Mouse (Mus musculus) cerebellum, postnatal 25 days (tissue): ENCODE measurements around the gene Mybpc3.

ENCODE experiments used
- DNase-seq, 2 experiments: peaks; one replicate each; pipeline ENCODE4 v3.0.0; 2021; ENCODE audit warnings: mixed read lengths in 2 of 2

Gene Mybpc3

GRCm38 (mm10) chr2:91123521-91123920 lies 5.6 kb downstream of the Mybpc3 start:
- peak in 1 of 2 experiments; percentile 12 for DNase-seq

GRCm38 (mm10) chr2:91125101-91125500 lies 7.2 kb downstream of the Mybpc3 start:
- DNase-seq = peak; percentile 57 to 60

- DNase-seq = no peak
Observed at GRCm38 (mm10) chr2:91128761-91129160, 10.8 kb downstream of the Mybpc3 start.

- peak in 1 of 2 experiments; percentile 16 for DNase-seq
Observed at GRCm38 (mm10) chr2:91130126-91130525, 12.2 kb downstream of the Mybpc3 start.

- peak in 1 of 2 experiments; percentile 19 for DNase-seq
Observed at GRCm38 (mm10) chr2:91131251-91131650, 13.3 kb downstream of the Mybpc3 start.

- no peak for DNase-seq
Observed at GRCm38 (mm10) chr2:91132035-91132434, 14.1 kb downstream of the Mybpc3 start.

GRCm38 (mm10) chr2:91136513-91137412 lies 18.8 kb downstream of the Mybpc3 start:
- peak; percentile 66 to 74 for DNase-seq

GRCm38 (mm10) chr2:91137481-91137880 lies 19.5 kb downstream of the Mybpc3 start:
- DNase-seq = peak in 1 of 2 experiments; percentile 61

GRCm38 (mm10) chr2:91139311-91139710 lies 21.4 kb downstream of the Mybpc3 start:
- no peak for DNase-seq

GRCm38 (mm10) chr2:91139764-91140163 lies 21.8 kb downstream of the Mybpc3 start:
- DNase-seq = no peak

- no peak for DNase-seq
Observed at GRCm38 (mm10) chr2:91142920-91143319, 25.0 kb downstream of the Mybpc3 start.

GRCm38 (mm10) chr2:91143401-91143800 lies 25.5 kb downstream of the Mybpc3 start:
- DNase-seq = no peak

GRCm38 (mm10) chr2:91148101-91148500 lies 30.2 kb downstream of the Mybpc3 start:
- DNase-seq = no peak

GRCm38 (mm10) chr2:91151331-91151730 lies 33.4 kb downstream of the Mybpc3 start:
- no peak for DNase-seq

GRCm38 (mm10) chr2:91152885-91153377 lies 35.0 kb downstream of the Mybpc3 start:
- no peak for DNase-seq

GRCm38 (mm10) chr2:91154091-91154490 lies 36.1 kb downstream of the Mybpc3 start:
- no peak for DNase-seq

- no peak for DNase-seq
Observed at GRCm38 (mm10) chr2:91157002-91157752, 39.2 kb downstream of the Mybpc3 start.

- DNase-seq = peak in 1 of 2 experiments; percentile 38
Observed at GRCm38 (mm10) chr2:91160591-91160990, 42.6 kb downstream of the Mybpc3 start.

GRCm38 (mm10) chr2:91162952-91163351 lies 45.0 kb downstream of the Mybpc3 start:
- DNase-seq = no peak

- no peak for DNase-seq
Observed at GRCm38 (mm10) chr2:91163532-91163931, 45.6 kb downstream of the Mybpc3 start.

- no peak for DNase-seq
Observed at GRCm38 (mm10) chr2:91164991-91165390, 47.0 kb downstream of the Mybpc3 start.

- DNase-seq = no peak
Observed at GRCm38 (mm10) chr2:91167629-91168028, 49.7 kb downstream of the Mybpc3 start.

- DNase-seq = peak in 1 of 2 experiments; percentile 35
Observed at GRCm38 (mm10) chr2:91169587-91170322, 51.8 kb downstream of the Mybpc3 start.
